Mouse (Mus musculus): ENCODE results near the gene Khdc1b.

- no peak for TF ChIP-seq CTCF (IDR thresholded peaks at IDR 0.05 in 2 of 3, conservative IDR thresholded peaks at IDR 0.05 in 1 of 3; ENCODE audit: control insufficient read depth in 1 of 3, insufficient read depth in 1 of 3, low read depth in 2 of 3, low read length in 3 of 3, poor library complexity in 1 of 3, severe bottlenecking in 1 of 3)
- TF ChIP-seq HCFC1 (IDR thresholded peaks at IDR 0.05; ENCODE audit: low read depth, low read length), result no peak
These were observed 42.3 kb downstream of the Khdc1b start for GRCm38 (mm10) chr1:21425654-21426053.

Measured in MEL (cell line).